Mouse (Mus musculus) kidney, postnatal 10 days (tissue): ENCODE results near the gene Srpk2.
"Not testable (repeated sequence)": the region's sequence is repeated elsewhere in the genome, so short reads cannot be mapped to it uniquely, and the experiment has no call there.

Experiments
- DNase-seq: peaks from one replicate; pipeline ENCODE4 v3.0.0; 2021; ENCODE audit warnings: mixed read lengths

Srpk2 gene

GRCm38 (mm10) chr5:23561227-23561626, 123.2 kb downstream of the Srpk2 start:
- DNase-seq: no peak

GRCm38 (mm10) chr5:23560171-23560570, 124.2 kb downstream of the Srpk2 start:
- DNase-seq: no peak

GRCm38 (mm10) chr5:23556007-23556770, 128.2 kb downstream of the Srpk2 start:
- no peak for DNase-seq

GRCm38 (mm10) chr5:23553338-23553737, 131.1 kb downstream of the Srpk2 start:
- DNase-seq: not testable (repeated sequence)

GRCm38 (mm10) chr5:23551687-23552086, 132.7 kb downstream of the Srpk2 start:
- DNase-seq: no peak

GRCm38 (mm10) chr5:23535692-23536091, 148.7 kb downstream of the Srpk2 start:
- no peak for DNase-seq

GRCm38 (mm10) chr5:23531541-23532096, 152.8 kb downstream of the Srpk2 start:
- no peak for DNase-seq

- no peak for DNase-seq
Measured at GRCm38 (mm10) chr5:23531100-23531499, 153.3 kb downstream of the Srpk2 start.

- no peak for DNase-seq
Measured at GRCm38 (mm10) chr5:23524621-23525020, 159.8 kb downstream of the Srpk2 start.

GRCm38 (mm10) chr5:23523936-23524335, 160.5 kb downstream of the Srpk2 start:
- DNase-seq: no peak

GRCm38 (mm10) chr5:23521645-23522044, 162.8 kb downstream of the Srpk2 start:
- DNase-seq: no peak

- no peak for DNase-seq
Measured at GRCm38 (mm10) chr5:23519679-23520078, 164.7 kb downstream of the Srpk2 start.

- DNase-seq: peak; percentile 64
Measured at GRCm38 (mm10) chr5:23518673-23519072, 165.7 kb downstream of the Srpk2 start.

- DNase-seq: no peak
Measured at GRCm38 (mm10) chr5:23517839-23518238, 166.6 kb downstream of the Srpk2 start.

GRCm38 (mm10) chr5:23516962-23517361, 167.5 kb downstream of the Srpk2 start:
- DNase-seq: no peak

GRCm38 (mm10) chr5:23515038-23515437, 169.4 kb downstream of the Srpk2 start:
- DNase-seq: no peak

GRCm38 (mm10) chr5:23513468-23513867, 170.9 kb downstream of the Srpk2 start:
- no peak for DNase-seq

GRCm38 (mm10) chr5:23512556-23512955, 171.9 kb downstream of the Srpk2 start:
- DNase-seq: no peak

GRCm38 (mm10) chr5:23511456-23511855, 173.0 kb downstream of the Srpk2 start:
- no peak for DNase-seq

- no peak for DNase-seq
Measured at GRCm38 (mm10) chr5:23508630-23509029, 175.8 kb downstream of the Srpk2 start.

GRCm38 (mm10) chr5:23507210-23507609, 177.2 kb downstream of the Srpk2 start:
- no peak for DNase-seq

- no peak for DNase-seq
Measured at GRCm38 (mm10) chr5:23505578-23505977, 178.8 kb downstream of the Srpk2 start.

- no peak for DNase-seq
Measured at GRCm38 (mm10) chr5:23502317-23502937, 182.0 kb downstream of the Srpk2 start.
